Comparison of ENCODE assay signal across 9 mouse cellular contexts in genomic region chr19:9023021-9023778, GRCm38 (mm10). TPM values are rescaled to one million over a fixed set of nuclear protein-coding genes. Genes with fewer than 3 reads are reported as not detected.
DNase-seq lines count a peak whose midpoint lies in the region; ATAC-seq lines count a peak whose summit lies in the region.
"Had no signal": no experiment of that assay in that cellular context is flagged by ENCODE, and none has a peak within 500 bp of the region (broad histone marks: within the 10 kb centered on the region; RNA-seq: fewer than 3 reads in every experiment).

No protein-coding gene starts in this region.

- peak overlapping the region; percentile 78 for H3K27ac ChIP-seq in limb, embryonic 12.5 days
- H3K27ac ChIP-seq in limb, embryonic 10.5 days, result no peak overlapping the region
- H3K27ac ChIP-seq in kidney, embryonic 15.5 days, result peak overlapping the region; percentile 10
- no peak overlapping the region for H3K27ac ChIP-seq in midbrain, embryonic 11.5 days (ENCODE audit: low read depth, low read length)
- H3K27ac ChIP-seq: liver, embryonic 14.5 days had no signal

- 0 out of 2 replicates have a peak, but pooled peaks cover 5% of the 10 kb centered on the region for H3K4me1 ChIP-seq in limb, embryonic 12.5 days (replicated peaks)
- H3K4me1 ChIP-seq in limb, embryonic 10.5 days, result 0 out of 2 replicates have a peak, but pooled peaks cover 4% of the 10 kb centered on the region
- peaks cover 6% of the 10 kb centered on the region; the same call in 1 of the 2 replicates for H3K4me1 ChIP-seq in kidney, embryonic 15.5 days
- no peaks in the 10 kb centered on the region for H3K4me1 ChIP-seq in midbrain, embryonic 11.5 days (ENCODE audit: control insufficient read depth, insufficient read depth, low read length)

- no peaks in the 10 kb centered on the region for H3K9me3 ChIP-seq in limb, embryonic 12.5 days
- H3K9me3 ChIP-seq in limb, embryonic 10.5 days (replicated peaks), result no peaks in the 10 kb centered on the region
- no peaks in the 10 kb centered on the region for H3K9me3 ChIP-seq in kidney, embryonic 15.5 days (replicated peaks)
- no peaks in the 10 kb centered on the region for H3K9me3 ChIP-seq in midbrain, embryonic 11.5 days (ENCODE audit: control insufficient read depth, low read length)

- DNase-seq in limb, embryonic 10.5 days (ENCODE audit: low spot score), result no peak
- DNase-seq in adrenal gland, adult 8-10 months, result peak; percentile 69
- DNase-seq in gonadal fat pad, adult 2 months (ENCODE audit: low read depth), result peak; percentile 94
- peak; percentile 51 for DNase-seq in lung, postnatal 10 days
- DNase-seq in midbrain, embryonic 11.5 days (ENCODE audit: low spot score, missing footprints), result no peak

- 58% methylated on average over 11 of the region's 11 CpGs for WGBS in limb, embryonic 12.5 days
- 69% methylated on average over 11 of the region's 11 CpGs for whole genome bisulfite sequencing in limb, embryonic 10.5 days
- 57% methylated on average over 11 of the region's 11 CpGs for WGBS in kidney, embryonic 15.5 days
- 56% methylated on average over 11 of the region's 11 CpGs for WGBS in midbrain, embryonic 11.5 days

- ATAC-seq in limb, embryonic 12.5 days (ENCODE audit: insufficient number of reproducible peaks, insufficient read depth, low FRiP score, low TSS enrichment, low read depth), result no peak
- no peak for ATAC-seq in kidney, embryonic 15.5 days (replicated peaks; ENCODE audit: low FRiP score)
- ATAC-seq in cerebellum, adult (ENCODE audit: insufficient number of reproducible peaks, low FRiP score, low TSS enrichment), result no peak
- ATAC-seq in midbrain, embryonic 11.5 days (ENCODE audit: low FRiP score), result no peak

- no peak overlapping the region for H3K4me2 ChIP-seq in limb, embryonic 12.5 days
- no peak overlapping the region for H3K4me2 ChIP-seq in kidney, embryonic 15.5 days
- H3K4me2 ChIP-seq in midbrain, embryonic 11.5 days, result no peak overlapping the region

- H3K36me3 ChIP-seq in limb, embryonic 12.5 days, result peaks cover 27% of the 10 kb centered on the region
- no peaks in the 10 kb centered on the region; the same call in 1 of the 2 replicates for H3K36me3 ChIP-seq in limb, embryonic 10.5 days
- no peaks in the 10 kb centered on the region; the same call in 1 of the 2 replicates for H3K36me3 ChIP-seq in kidney, embryonic 15.5 days
- no peaks in the 10 kb centered on the region for H3K36me3 ChIP-seq in midbrain, embryonic 11.5 days (ENCODE audit: control insufficient read depth, insufficient read depth, low read length)

- H3K27me3 ChIP-seq in limb, embryonic 12.5 days, result no peaks in the 10 kb centered on the region
- no peaks in the 10 kb centered on the region for H3K27me3 ChIP-seq in limb, embryonic 10.5 days (ENCODE audit: low read depth, poor library complexity, severe bottlenecking)
- H3K27me3 ChIP-seq in kidney, embryonic 15.5 days, result no peaks in the 10 kb centered on the region
- no peaks in the 10 kb centered on the region for H3K27me3 ChIP-seq in midbrain, embryonic 11.5 days (ENCODE audit: control insufficient read depth, insufficient read depth, low read length)

- no peak overlapping the region for H3K9ac ChIP-seq in limb, embryonic 12.5 days (replicated peaks)
- H3K9ac ChIP-seq in kidney, embryonic 15.5 days, result no peak overlapping the region
- no peak overlapping the region for H3K9ac ChIP-seq in midbrain, embryonic 11.5 days (ENCODE audit: low read length)
- H3K9ac ChIP-seq: liver, embryonic 14.5 days had no signal

- no peak overlapping the region for H3K4me3 ChIP-seq in limb, embryonic 12.5 days (replicated peaks)
- no peak overlapping the region for H3K4me3 ChIP-seq in limb, embryonic 10.5 days
- H3K4me3 ChIP-seq in kidney, embryonic 15.5 days (replicated peaks), result no peak overlapping the region
- no peak overlapping the region for H3K4me3 ChIP-seq in midbrain, embryonic 11.5 days (ENCODE audit: low read depth, low read length)

RNA-seq across cellular contexts. Expression of gene Ahnak, which starts 34.1 kb away (rescaled TPM):
- polyA plus RNA-seq in limb, embryonic 12.5 days (2016; fragmentation: Nextera tagmentation; extraction: Ambion mirVana), result 20.5 and 24.1 TPM in 2 replicates
- polyA plus RNA-seq in limb, embryonic 10.5 days (2016; fragmentation: Nextera tagmentation; extraction: Ambion mirVana), result 5.3 and 8.9 TPM in 2 replicates
- 100 to 1,000 TPM; 122 to 227 (median 158) TPM for total RNA-seq in adrenal gland, adult 8-10 months (2022)
- 53.6 and 56.8 TPM in 2 replicates for polyA plus RNA-seq in gonadal fat pad, adult 2 months (2012; rRNA removed)
- 17.3 and 18.2 TPM in 2 replicates for polyA plus RNA-seq in kidney, embryonic 15.5 days (2015; fragmentation: Nextera tagmentation; extraction: Ambion mirVana)
- polyA plus RNA-seq in midbrain, embryonic 11.5 days (2014; fragmentation: Nextera tagmentation; extraction: Ambion mirVana), result 5.0 and 6.3 TPM in 2 replicates

RNA-seq across cellular contexts. Expression of gene Eef1g, which starts 56.4 kb away (rescaled TPM):
- polyA plus RNA-seq in limb, embryonic 12.5 days (2016; fragmentation: Nextera tagmentation; extraction: Ambion mirVana), result 472 and 476 TPM in 2 replicates
- 563 and 631 TPM in 2 replicates for polyA plus RNA-seq in limb, embryonic 10.5 days (2016; fragmentation: Nextera tagmentation; extraction: Ambion mirVana)
- total RNA-seq in adrenal gland, adult 8-10 months (2022), result 100 to 1,000 TPM; 306 to 355 (median 328) TPM
- 295 and 302 TPM in 2 replicates for polyA plus RNA-seq in gonadal fat pad, adult 2 months (2012; rRNA removed)
- polyA plus RNA-seq in kidney, embryonic 15.5 days (2015; fragmentation: Nextera tagmentation; extraction: Ambion mirVana), result 467 and 476 TPM in 2 replicates
- polyA plus RNA-seq in midbrain, embryonic 11.5 days (2014; fragmentation: Nextera tagmentation; extraction: Ambion mirVana), result 435 and 439 TPM in 2 replicates

Comparison
In these comparisons a context has a peak if more than half of its experiments do, and no peak if none do; other contexts are left out.
1. H3K27ac ChIP-seq: peak in limb, embryonic 12.5 days (single experiment) and kidney, embryonic 15.5 days (single experiment); none in limb, embryonic 10.5 days (single experiment) and midbrain, embryonic 11.5 days (single experiment).
2. DNase-seq: peak in adrenal gland, adult 8-10 months (single experiment), gonadal fat pad, adult 2 months (single experiment) and lung, postnatal 10 days (single experiment); none in limb, embryonic 10.5 days (single experiment) and midbrain, embryonic 11.5 days (single experiment).